Mouse (Mus musculus) left cerebral cortex, postnatal 4 days (tissue): ENCODE measurements around the gene Prr5. TPM values are rescaled to one million over a fixed set of nuclear protein-coding genes. Genes with fewer than 3 reads are reported as not detected.

Experiments
- DNase-seq: peaks from one replicate; pipeline ENCODE4 v3.0.0-alpha.2; 2022
- intact Hi-C: fragments of 180-260 bp; cut with DNase I; formaldehyde crosslinking; loops from one replicate; pipeline ENCODE4 v1.15.1; 2025
- total RNA-seq, 2 experiments: library from RNA; stranded (reverse); gene quantifications; 2 replicates each; pipeline ENCODE4 v1.2.3; 2021

Gene Prr5
- 10 to 100 TPM; 16.7 to 18.5 TPM for total RNA-seq

DNA sequence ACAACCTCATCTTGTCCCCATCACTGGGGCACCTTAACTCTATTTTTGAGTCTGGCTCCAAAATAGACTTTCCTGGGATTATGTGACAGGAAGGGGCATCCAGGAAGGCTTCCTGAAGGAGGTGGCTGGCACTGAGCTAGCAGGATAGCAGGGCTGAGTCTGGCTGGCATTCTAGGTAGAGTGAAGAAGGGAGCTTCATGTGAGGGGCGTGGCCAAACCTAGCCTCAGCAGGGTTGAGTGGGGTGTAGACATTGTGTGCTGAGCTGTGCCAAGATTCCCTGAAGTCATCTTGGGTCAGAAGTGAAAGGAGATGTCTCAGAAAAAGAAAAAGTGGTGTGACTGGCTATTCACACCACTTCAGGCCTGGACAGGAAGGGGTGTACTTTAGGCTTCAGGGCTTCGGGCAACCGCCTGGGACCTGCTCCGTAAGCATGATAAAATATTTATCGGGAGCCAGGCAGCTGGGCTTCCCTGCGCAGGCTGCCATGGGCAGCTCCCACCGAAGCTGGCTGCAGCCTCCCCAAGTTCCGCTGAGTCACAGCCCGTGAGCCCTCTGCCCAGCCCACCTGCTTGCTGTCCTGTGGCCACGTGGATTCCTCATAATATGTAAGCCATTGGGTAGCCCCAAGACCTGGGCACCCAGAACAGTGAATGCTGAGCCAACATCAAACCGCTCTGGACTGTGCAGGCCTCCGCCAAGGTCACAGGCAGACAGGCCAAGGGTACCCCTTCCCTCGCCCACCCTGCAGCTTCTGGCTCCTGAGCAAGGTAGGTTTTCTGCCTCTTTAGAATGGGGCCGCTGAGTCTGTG lies at the start of gene Prr5:
Gene Prr5, plus strand, starts transcription at position 683 of the 810 bp plus-strand sequence.
- no peak for DNase-seq
- intact Hi-C loops: no loop called here

DNA sequence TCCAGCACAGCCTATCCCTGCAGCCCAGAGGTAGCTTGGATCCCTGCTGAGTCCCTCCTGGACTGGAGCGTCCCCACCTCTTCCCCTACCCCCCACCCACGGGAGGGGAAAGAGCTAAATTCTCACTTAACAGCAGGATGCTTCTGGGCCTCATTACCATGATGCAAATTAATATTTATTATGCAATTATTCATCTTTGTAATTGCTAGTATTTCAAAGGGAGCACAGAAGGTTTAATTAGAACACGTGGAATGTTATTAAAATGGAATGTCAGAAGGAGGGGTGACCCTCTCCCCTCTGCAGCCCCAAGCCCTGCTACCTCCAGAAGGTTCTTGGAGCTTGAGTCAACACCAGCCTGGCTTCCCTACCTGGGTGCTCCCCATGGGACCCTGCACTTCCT lies 49.4 kb upstream of the Prr5 start:
- intact Hi-C loops: no loop called here
- DNase-seq: no peak

- peak; percentile 74 for DNase-seq
- intact Hi-C loops: no loop called here
Observed at GRCm38 (mm10) chr15:84621722-84622428, 47.5 kb upstream of the Prr5 start.

- intact Hi-C loops: loop anchor here (5.0 kb wide), 2 partner anchors 363 to 553 kb away; no protein-coding TSS in a partner anchor
- peak; percentile 61 for DNase-seq
Observed at GRCm38 (mm10) chr15:84624870-84625269, 44.5 kb upstream of the Prr5 start.

DNA sequence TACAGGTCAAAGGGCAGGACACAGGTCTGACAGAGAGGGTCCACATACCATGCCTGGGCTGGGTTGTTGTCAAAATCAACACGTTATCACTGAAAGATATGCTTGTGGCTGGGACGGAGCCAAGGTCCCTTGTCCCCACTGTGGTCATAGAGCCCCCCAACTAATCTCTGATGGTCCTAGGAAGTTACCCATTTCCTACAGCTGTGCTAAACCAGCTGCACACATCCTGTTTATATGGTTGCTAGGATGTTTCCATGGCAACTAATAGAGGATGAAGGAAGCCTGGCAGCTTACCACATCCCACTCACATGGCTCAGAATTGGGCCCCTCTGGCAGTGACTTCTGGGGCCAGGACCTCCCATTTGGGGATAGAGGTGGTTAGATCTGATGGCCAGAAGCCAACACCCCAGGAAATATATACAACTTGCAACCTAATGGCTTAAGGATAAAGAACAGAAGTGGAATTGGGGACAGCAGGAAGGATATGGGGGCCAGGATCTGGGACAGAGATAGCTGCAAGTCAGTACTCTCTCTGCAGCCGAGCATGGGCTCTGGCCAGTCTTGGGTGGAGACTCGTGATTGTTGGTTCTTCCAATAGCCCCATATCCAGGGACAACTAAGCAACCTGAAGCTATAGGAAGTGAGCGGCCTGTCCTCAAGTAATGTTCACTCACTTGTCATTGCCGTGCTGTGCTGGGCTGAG lies 43.6 kb upstream of the Prr5 start:
- no peak for DNase-seq
- intact Hi-C loops: loop anchor here (5.0 kb wide), 2 partner anchors 364 to 554 kb away; no protein-coding TSS in a partner anchor

GRCm38 (mm10) chr15:84627308-84627707 lies 42.1 kb upstream of the Prr5 start:
- intact Hi-C loops: loop anchor here (5.0 kb wide), 2 partner anchors 365 to 555 kb away; no protein-coding TSS in a partner anchor
- DNase-seq: peak; percentile 49

GRCm38 (mm10) chr15:84629680-84630079 lies 39.7 kb upstream of the Prr5 start:
- DNase-seq: peak; percentile 85
- intact Hi-C loops: loop anchor here (2.0 to 5.0 kb wide), 3 partner anchors 367 to 557 kb away; no protein-coding TSS in a partner anchor

- intact Hi-C loops: loop anchor here (2.0 kb wide), 1 partner anchor 423 kb away; no protein-coding TSS in a partner anchor
- DNase-seq: peak; percentile 81
Observed at GRCm38 (mm10) chr15:84631560-84631959, 37.9 kb upstream of the Prr5 start.

GRCm38 (mm10) chr15:84634361-84634760 lies 35.1 kb upstream of the Prr5 start:
- peak; percentile 69 for DNase-seq
- intact Hi-C loops: no loop called here

GRCm38 (mm10) chr15:84638405-84638804 lies 31.0 kb upstream of the Prr5 start:
- intact Hi-C loops: no loop called here
- DNase-seq: no peak

DNA sequence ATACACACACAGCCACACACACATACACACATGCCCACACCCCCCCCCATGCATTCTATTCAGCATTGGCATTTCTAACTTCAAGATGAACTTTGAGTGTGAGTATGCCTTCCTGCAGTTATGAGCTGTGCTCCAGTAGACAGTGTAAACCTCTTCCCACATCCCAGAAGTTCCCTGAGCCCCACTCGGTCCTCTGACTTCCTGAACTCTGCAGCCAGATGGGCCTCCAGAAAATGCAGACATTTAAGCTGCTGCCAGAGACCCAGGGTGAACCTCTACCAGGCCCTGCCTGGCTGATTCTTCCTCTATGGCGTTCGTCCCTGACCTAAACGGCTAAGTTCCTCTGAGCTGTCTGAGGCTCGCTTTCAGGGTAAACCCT lies 30.4 kb upstream of the Prr5 start:
- intact Hi-C loops: no loop called here
- DNase-seq: no peak

DNA sequence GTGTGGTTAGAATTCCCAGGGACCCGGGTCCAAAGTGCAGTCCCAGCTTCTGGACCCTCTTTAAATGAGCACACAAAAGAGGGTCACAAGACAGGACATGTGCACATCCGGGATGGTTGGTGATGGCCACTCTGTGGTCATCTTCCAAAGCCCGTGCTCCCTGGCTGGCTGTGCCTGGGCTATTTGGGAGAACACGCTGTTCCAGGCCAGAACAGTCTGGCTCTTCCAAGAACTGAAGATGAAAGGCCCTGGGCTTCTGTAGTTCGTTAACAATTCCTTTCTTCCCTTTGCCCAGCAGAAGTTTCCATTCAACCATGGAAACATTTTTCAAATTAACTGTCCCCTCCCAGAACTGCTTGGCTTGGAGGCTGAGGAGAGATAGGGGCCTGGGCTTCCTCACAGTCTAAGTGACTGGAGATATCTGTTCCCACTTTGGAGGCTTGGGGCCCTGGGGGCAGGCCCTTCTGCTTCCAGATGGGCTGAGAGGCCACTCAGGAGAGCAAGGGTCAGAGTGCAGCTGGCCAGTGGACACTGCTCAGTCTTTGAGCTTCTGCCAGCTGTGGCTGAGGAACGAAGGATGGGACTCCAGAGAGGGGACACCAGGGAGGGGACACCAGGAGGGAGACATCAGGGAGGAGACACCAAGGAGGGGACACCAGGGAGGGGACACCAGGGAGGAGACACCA lies 29.8 kb upstream of the Prr5 start:
- intact Hi-C loops: no loop called here
- no peak for DNase-seq

GRCm38 (mm10) chr15:84640722-84641121 lies 28.7 kb upstream of the Prr5 start:
- peak; percentile 50 for DNase-seq
- intact Hi-C loops: no loop called here

- intact Hi-C loops: no loop called here
- no peak for DNase-seq
Observed at GRCm38 (mm10) chr15:84641127-84641526, 28.3 kb upstream of the Prr5 start.

GRCm38 (mm10) chr15:84641948-84642347 lies 27.5 kb upstream of the Prr5 start:
- intact Hi-C loops: no loop called here
- DNase-seq: no peak

DNA sequence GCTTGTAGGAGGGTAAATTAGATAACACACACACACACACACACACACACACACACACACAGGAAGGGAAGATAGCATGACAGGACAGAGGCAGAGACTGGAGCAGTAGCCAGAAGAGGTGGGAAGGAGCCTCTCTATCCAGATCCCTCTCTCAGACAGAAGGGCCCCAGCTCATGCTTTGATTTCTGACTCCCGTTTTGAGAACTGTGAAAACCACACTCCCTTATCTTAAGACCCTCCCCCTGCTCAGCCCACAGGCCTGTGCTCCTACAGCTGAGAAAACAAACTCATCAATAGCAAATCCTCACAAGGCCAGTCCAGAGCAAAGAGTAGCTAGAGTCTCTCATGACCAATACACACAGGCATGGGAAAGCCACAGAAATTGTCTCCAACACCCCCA lies 26.2 kb upstream of the Prr5 start:
- no peak for DNase-seq
- intact Hi-C loops: no loop called here

GRCm38 (mm10) chr15:84651481-84651880 lies 17.9 kb upstream of the Prr5 start:
- intact Hi-C loops: no loop called here
- no peak for DNase-seq

- intact Hi-C loops: no loop called here
- DNase-seq: no peak
Observed at GRCm38 (mm10) chr15:84653151-84653550, 16.3 kb upstream of the Prr5 start.

GRCm38 (mm10) chr15:84653979-84654966 lies 15.1 kb upstream of the Prr5 start:
- intact Hi-C loops: no loop called here
- peak; percentile 96 for DNase-seq
